Mouse (Mus musculus) WW6 (cell line): Measurements from ENCODE around the gene Emg1.
"Not testable (repeated sequence)": the region's sequence is repeated elsewhere in the genome, so short reads cannot be mapped to it uniquely, and the experiment has no call there.

ENCODE experiments used
- DNase-seq: peaks from one replicate; pipeline ENCODE4 v3.0.0-alpha.2; 2013; ENCODE audit warnings: low read depth, low spot score

Gene Emg1

GRCm38 (mm10) chr6:124708289-124708889, 3.6 kb downstream of the Emg1 start:
- DNase-seq, result no peak

GRCm38 (mm10) chr6:124706061-124706627, 5.8 kb downstream of the Emg1 start:
- no peak for DNase-seq

- no peak for DNase-seq
Observed at GRCm38 (mm10) chr6:124704417-124704816, 7.6 kb downstream of the Emg1 start.

- DNase-seq, result no peak
Observed at GRCm38 (mm10) chr6:124703789-124704188, 8.2 kb downstream of the Emg1 start.

GRCm38 (mm10) chr6:124702784-124703103, 9.2 kb downstream of the Emg1 start:
- DNase-seq, result peak; percentile 88

- no peak for DNase-seq
Observed at GRCm38 (mm10) chr6:124702102-124702783, 9.7 kb downstream of the Emg1 start.

- no peak for DNase-seq
Observed at GRCm38 (mm10) chr6:124701338-124701737, 10.6 kb downstream of the Emg1 start.

- no peak for DNase-seq
Observed at GRCm38 (mm10) chr6:124699962-124700610, 11.9 kb downstream of the Emg1 start.

GRCm38 (mm10) chr6:124699366-124699765, 12.6 kb downstream of the Emg1 start:
- no peak for DNase-seq

- DNase-seq, result no peak
Observed at GRCm38 (mm10) chr6:124698751-124699150, 13.2 kb downstream of the Emg1 start.

GRCm38 (mm10) chr6:124696441-124697150, 15.4 kb downstream of the Emg1 start:
- no peak for DNase-seq

GRCm38 (mm10) chr6:124694166-124694955, 17.6 kb downstream of the Emg1 start:
- no peak for DNase-seq

GRCm38 (mm10) chr6:124693243-124693981, 18.6 kb downstream of the Emg1 start:
- DNase-seq, result no peak

GRCm38 (mm10) chr6:124690517-124690916, 21.5 kb downstream of the Emg1 start:
- no peak for DNase-seq

- DNase-seq, result no peak
Observed at GRCm38 (mm10) chr6:124689011-124689410, 23.0 kb downstream of the Emg1 start.

- no peak for DNase-seq
Observed at GRCm38 (mm10) chr6:124688151-124688758, 23.7 kb downstream of the Emg1 start.

GRCm38 (mm10) chr6:124686644-124687043, 25.3 kb downstream of the Emg1 start:
- DNase-seq, result not testable (repeated sequence)

- no peak for DNase-seq
Observed at GRCm38 (mm10) chr6:124685606-124686386, 26.2 kb downstream of the Emg1 start.
